Mouse (Mus musculus) c-Kit-positive CD71-negative TER-119-negative erythroid progenitor cells, embryonic 14.5 days (primary cell): ENCODE results near the gene Gm10220.
"Not testable (repeated sequence)": the region's sequence is repeated elsewhere in the genome, so short reads cannot be mapped to it uniquely, and the experiment has no call there.

Source experiments
- DNase-seq: peaks from one replicate; pipeline ENCODE4 v3.0.0-alpha.2; 2013; ENCODE audit warnings: low read depth

Gm10220 gene

GRCm38 (mm10) chr5:26121321-26121720 lies at the start of gene Gm10220:
Gene Gm10220 (minus strand): TSS chr5:26121421.
- not testable (repeated sequence) for DNase-seq

DNA sequence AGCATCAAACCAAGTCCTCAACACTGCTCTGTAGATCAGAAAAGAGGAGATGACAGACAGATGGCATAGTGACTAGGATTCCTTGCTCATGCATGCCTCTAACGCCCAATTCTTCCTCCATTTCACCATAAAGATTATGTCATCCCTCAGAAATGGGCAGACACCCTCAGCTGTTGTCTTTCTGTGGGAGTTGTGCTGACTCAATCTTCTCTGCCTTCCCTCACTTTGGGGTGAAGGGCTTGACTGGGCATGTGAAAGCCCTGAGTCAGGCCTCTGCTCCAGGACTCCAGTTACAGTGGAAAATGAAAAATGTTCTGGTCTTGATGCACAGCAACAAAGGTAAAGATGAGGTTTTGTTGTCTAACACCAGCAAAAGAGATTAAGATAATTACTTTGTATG lies 48.6 kb upstream of the Gm10220 start:
- DNase-seq = no peak

- DNase-seq = no peak
Observed at GRCm38 (mm10) chr5:26165791-26166165, 44.6 kb upstream of the Gm10220 start.

DNA sequence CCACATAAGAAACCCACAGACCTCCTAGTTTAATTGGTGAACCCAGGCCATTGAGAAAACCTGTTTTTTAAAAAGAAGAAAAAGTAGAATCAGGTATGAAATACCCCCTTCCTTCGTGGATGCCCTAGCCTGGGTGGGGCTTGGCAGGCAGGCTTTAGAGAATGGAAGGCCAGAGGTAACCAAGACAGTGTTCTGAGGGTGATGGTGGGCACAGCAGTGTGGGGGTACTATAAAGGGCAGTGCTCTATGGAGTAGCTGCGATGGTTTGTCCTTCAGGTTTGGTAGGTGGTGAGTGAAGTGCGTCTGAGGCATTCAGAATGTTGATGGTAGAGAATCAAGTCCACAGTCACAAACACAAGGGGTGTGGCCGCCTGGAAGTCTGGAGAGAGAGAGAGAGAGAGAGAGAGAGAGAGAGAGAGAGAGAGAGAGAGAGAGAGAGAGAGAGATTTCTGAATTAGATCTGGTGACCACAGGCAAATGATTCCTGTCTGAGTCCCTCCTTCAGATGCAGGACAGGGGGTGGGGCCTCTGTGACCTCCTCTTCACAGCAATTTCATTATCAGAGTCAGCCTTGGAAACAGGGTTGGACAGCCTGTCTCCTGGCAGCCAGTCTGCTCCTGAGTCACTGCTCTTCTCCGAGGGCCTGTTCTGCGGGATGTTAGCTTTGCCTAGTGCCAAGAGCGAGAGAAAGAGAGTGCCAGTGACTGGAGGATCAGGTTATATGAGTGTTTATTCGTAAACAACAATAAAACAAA lies 44.0 kb upstream of the Gm10220 start:
- no peak for DNase-seq

- no peak for DNase-seq
Observed at GRCm38 (mm10) chr5:26157396-26158170, 36.4 kb upstream of the Gm10220 start.

- DNase-seq = no peak
Observed at GRCm38 (mm10) chr5:26142891-26143290, 21.7 kb upstream of the Gm10220 start.

DNA sequence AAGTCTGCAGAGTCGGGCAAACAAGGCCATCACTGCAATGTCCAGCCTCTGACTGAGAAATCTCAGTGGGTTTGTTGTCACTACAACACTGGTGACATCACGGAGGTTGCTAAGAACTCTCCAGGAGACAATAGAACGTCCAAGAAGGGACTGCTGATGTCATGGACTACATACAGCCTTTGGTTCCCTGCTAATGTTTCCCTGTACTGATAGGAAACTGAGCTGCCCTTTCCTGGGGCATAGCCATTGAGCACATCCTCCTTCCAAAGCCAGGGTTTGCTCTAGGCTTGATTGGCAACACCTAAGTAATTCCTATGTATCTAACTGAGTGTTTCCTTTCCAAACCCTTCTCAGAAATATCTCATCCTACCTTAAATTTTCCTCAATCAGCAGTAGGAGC lies 16.0 kb downstream of the Gm10220 start, which contains the start of gene 5031410I06Rik:
5031410I06Rik (minus strand) TSS at position 101 of the 400 bp plus-strand sequence.
- not testable (repeated sequence) for DNase-seq

GRCm38 (mm10) chr5:26089191-26089590 lies 32.0 kb downstream of the Gm10220 start, which contains the start of gene Gm10471:
Gene Gm10471 (minus strand): TSS chr5:26089291.
- not testable (repeated sequence) for DNase-seq

GRCm38 (mm10) chr5:26079023-26079422 lies 42.2 kb downstream of the Gm10220 start:
- DNase-seq = not testable (repeated sequence)

GRCm38 (mm10) chr5:26070716-26071115 lies 50.5 kb downstream of the Gm10220 start:
- DNase-seq = no peak
